Mouse (Mus musculus) urinary bladder, adult 2 months (tissue): ENCODE measurements around the gene Rad51ap1. TPM values are rescaled to one million over a fixed set of nuclear protein-coding genes. Genes with fewer than 3 reads are reported as not detected.

ENCODE experiments used
- DNase-seq: peaks from one replicate; pipeline ENCODE4 v3.0.0; 2022; ENCODE audit warnings: low spot score
- polyA plus RNA-seq: library from polyadenylated mRNA; depleted of rRNA; stranded (reverse); fragments of >200 nt; gene quantifications from 2 replicates; pipeline ENCODE4 v1.2.3, GENCODE M21; 2012; rRNA removed

Gene Rad51ap1
- 2.4 and 3.6 TPM in 2 replicates for polyA plus RNA-seq

DNA sequence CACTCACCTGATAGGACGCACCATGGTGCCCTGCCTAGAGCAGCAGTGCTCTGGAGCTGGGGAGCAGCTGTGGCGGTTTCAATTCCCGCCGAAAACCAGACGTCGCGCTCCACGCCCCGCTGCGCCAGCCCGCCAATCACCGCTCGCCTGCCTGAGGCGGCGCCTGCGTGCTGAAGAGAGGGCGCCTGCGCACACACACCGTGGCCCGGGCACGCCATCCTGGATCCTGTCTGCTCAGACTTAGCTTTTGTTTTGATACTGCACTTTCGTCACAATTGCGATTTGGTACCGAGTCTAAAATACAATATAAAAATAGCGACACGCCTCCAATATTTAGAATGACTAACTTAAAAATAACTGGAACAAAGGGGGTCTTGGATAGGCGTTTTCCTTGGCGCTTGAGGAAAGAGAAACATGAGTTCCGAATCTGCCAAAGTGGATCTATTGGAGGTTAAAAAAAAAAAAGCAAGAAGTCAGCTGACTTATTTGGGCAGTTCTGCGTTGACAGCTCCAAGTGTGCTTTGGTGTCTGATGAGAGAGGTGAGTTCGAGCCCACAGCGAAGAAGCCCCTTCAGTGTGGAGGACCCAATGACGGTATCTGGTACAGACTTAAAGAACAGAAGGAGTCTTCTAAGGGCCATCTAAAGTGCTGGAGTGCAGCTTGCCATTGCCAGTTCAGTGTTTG is at the start of gene Rad51ap1, which contains the start of gene D6Wsu163e:
Gene Rad51ap1 (minus strand): TSS at position 101 of the 685 bp plus-strand sequence.
Gene D6Wsu163e (plus strand): TSS at position 476 of the 685 bp plus-strand sequence.
- peak; percentile 83 for DNase-seq

DNA sequence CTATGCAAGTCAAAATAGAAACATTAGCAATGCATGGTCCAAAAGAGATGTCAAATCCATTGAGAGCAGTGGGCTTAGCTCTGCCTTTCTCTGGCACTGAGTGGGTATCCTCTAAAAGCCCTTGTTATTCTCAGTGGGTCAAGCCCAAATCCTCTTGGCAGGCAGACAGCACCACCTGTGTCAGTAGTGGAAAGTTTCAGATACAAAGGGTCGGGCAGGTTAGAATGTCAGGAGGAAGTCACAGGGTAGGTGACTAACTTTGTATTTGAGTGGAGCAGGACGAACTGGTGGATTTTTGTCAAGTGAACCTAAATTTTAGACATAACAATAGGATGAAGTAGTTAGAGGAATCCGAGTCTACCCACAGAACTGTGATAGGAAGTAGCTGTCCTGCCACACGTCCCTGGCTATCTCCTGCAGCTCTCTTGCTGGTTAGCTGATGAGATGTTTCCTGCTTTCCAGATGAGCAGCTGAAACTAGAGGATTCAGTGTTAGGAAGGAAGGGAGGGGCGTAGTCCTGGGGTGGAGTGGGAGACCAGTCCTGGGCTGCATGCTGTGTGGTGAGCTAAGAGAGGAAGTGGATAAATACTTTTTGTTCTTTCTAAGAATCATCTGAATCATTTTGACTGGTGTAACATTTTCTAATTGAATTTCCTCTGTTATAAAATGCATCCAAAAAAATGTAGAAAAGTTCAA is 42.3 kb upstream of the Rad51ap1 start:
- DNase-seq: no peak

DNA sequence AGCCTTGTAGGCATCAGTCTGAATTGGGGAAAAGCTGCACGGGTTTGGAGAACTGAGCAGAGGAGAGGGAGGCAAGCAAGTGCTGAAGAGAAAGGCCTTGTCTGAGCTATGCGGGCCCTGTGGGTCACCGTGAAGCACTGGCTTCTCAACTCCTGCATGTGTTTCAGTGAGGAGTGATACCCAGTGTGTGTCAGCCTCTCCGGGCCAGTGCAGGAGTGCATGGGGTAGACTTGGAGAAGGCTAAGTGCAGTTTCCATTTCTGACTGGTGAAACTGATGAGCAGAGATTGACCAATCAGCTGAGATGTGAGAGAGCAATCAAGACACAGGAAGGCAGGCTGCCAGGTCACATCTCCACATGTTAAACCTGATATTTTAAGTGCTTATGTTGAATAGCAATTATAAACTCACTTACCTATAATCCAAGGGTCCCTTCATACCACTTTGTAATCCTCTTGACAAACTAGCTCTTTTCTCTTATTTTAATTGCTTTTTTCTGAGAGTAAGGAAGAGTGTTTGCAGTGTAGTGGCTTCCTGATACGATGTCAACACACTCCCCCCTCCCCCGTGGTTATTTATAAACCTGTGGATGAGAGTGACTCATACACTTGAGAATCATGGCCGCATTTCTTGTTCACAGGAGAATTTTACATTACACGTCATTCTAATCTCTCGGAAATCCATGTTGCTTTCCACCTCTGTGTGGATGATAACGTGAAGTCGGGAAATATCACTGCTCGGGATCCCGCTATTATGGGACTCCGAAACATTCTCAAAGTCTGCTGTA is 27.0 kb upstream of the Rad51ap1 start:
- no peak for DNase-seq

DNA sequence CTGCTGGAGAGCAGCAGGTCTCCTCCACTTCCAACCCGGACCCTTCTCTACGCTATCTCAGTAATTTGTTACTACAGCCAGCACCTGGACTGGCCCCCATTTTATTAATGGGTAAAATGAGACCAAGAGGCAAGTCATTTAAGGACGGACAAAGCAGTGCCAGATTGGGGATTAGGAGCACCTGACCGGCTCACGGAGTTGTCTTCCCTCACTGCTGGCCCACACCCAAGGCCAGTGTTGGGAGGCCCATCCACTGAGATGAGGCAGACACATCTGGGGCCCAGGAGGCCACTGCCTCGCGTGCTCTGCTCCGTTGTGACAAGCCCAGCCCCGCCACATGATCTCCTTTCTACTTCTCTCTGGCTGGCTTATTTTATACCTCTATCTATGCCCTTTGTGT is 24.0 kb upstream of the Rad51ap1 start:
- no peak for DNase-seq

DNA sequence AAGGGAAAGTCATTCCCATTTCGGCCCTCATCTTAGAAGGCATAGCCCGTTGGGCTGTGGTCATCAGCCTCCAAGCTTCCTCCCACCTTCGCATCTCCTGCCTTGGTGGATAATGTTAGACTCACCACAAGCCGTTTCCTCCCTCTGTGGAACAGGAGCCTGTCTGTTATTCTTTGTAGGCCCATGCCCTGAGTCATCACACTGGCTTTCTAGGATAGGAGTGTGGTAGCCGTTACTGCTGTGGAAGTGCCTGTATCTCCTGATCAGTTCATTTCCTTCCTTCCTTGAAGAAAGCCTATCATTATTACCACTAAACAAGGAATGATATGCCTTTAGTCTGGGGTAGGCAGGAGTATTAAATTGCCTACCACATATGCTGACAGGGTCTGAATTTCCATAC is 23.3 kb upstream of the Rad51ap1 start:
- no peak for DNase-seq

DNA sequence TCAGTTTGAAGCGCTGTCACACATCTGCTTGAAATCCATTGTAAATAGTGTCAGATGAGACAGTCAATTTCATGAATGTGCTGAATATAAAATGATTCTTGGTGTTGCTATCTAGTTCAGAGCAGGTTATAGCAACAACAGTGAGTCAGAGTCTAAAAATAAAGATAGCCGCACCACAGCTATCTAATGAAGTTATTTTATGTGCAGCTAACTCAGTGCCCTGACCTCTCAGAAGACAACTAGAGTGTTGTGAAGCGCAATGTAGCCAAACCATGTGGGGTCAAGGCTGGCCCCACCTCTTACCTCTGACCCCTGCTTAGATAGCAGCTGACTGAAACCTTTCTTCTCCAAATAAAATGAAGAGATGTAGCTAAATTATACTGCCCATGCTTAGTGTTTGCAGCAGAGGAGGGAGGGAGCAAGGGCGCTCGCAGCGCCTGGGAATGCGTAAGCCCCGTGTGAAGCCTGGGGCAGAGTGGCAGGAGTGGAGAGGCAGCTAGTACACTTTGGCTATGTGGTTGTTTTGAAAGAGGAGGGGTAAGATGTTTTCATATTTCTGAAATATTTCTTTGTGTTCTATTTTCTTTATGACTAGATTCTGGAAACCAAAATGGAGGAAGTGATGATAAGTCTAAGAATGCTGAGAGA is 22.1 kb upstream of the Rad51ap1 start:
- no peak for DNase-seq

DNA sequence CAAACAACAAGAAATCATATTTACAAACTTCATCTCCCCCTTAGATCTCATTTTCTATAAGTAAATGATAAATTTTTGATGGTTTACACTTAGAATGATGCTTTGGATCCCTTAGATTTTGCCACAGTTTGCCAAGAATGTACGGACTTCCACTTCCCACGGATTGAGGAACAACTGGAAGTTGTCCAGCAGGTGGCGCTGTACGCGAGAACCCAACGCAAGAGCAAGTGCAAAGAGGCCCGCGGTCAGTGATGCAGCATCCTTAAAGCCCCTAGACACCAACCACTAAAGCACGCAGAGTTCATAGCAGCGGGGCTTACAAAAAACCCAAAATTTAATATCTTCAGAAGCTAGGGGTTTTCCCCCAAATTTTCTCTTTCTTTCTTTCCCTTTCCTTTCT is 16.3 kb upstream of the Rad51ap1 start:
- peak; percentile 51 for DNase-seq

DNA sequence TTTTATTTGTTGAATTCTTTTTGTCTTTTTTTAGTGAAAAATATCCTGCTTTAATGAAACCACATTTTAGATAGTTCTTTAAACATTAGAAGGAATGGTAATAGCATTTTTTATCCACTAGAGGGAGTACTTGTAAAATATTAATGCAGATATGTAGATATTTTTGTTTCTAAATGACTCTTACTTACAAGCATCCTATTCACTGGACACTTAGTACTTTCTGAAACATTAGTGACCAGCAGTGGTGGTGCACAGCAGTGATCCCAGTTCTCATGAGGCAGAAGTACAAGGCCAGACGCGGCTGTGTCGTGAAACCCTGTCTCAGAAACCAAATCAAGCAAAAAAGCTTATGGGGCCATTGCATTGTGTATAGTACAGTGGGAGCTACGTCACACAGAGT is 8.9 kb upstream of the Rad51ap1 start:
- DNase-seq: no peak

DNA sequence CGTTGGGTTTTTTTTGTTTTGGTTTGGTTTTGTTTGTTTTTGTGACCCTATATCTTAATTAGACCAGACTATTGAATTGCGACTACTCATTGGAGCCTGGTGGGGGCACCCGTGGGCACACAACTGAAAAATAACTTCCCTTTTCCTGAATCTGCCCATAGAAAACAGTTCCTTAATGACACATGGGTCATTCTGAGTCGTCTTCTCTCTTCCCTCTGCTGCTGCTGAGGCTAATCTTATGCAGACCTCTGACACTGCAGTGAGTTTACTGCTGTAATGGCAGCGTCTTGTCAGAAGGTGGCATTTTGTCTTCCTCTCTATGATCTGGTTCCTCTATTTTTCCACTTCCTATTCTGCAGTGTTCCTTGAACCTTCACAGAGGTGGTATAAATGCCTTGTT is 1.1 kb upstream of the Rad51ap1 start:
- DNase-seq: no peak

DNA sequence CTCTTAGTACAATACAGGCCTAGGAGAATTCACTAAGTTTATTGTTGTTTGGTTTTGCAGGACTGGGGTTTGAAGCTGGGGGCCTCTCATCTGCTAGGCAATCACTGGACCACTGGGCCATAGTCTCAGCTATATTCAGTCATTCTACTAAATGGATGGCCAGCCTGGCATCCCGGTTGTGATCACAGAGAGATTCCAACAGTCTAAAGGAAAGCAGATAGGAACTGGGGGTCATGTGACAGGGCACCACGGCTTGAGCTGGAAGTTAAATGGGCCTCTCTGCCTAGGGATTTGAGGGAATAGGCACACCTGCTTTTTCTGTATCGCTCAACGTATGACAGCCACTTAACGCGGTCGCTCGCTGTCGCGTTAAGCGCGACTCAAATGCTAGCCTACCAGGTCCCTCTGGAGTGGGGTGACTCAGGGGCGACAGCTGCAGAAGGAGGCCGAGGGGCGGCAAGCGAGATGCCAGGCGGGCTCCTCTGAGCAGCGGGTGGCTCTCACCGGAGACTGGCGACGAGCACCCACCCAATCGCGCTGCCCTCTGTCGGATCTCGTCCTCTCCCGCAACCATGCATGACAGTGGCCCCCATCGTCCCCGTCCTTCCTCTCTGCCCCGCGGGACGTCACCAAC is 417 bp downstream of the Rad51ap1 start:
- DNase-seq: no peak

DNA sequence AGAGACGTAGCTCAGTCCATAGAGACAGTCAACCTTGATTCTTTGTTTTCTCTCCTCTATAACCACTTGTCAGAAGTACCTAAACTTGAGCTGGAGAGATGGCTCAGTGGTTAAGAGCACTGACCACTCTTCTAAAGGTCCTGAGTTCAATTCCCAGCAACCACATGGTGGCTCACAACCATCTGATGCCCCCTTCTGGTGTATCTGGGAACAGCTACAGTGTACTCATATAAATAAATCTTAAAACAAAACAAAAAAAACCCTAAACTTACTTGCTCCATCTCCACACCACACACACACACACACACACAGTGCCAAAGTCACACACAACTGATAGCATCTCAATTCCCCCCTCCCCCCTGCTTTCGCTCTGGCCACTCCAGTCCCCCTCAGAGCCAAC is 1.3 kb downstream of the Rad51ap1 start:
- no peak for DNase-seq

DNA sequence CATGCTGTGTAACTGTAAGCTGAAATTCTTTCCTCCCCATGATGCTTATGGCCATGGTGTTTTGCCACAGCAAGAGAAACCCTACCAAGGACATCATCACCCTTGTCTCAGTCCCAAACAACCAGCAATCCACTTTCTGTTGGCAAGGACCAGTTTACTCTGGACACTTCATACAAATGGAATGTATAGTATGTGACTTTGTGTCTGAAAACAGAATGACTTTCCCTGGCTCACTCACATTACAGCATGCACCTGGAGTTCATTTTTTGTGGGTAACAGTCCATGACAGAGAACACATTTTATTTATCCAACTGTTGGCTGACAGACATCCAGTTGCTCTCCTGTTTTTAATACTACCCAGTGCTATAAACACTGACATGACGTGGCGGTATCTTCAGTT is 6.5 kb downstream of the Rad51ap1 start:
- DNase-seq: no peak

DNA sequence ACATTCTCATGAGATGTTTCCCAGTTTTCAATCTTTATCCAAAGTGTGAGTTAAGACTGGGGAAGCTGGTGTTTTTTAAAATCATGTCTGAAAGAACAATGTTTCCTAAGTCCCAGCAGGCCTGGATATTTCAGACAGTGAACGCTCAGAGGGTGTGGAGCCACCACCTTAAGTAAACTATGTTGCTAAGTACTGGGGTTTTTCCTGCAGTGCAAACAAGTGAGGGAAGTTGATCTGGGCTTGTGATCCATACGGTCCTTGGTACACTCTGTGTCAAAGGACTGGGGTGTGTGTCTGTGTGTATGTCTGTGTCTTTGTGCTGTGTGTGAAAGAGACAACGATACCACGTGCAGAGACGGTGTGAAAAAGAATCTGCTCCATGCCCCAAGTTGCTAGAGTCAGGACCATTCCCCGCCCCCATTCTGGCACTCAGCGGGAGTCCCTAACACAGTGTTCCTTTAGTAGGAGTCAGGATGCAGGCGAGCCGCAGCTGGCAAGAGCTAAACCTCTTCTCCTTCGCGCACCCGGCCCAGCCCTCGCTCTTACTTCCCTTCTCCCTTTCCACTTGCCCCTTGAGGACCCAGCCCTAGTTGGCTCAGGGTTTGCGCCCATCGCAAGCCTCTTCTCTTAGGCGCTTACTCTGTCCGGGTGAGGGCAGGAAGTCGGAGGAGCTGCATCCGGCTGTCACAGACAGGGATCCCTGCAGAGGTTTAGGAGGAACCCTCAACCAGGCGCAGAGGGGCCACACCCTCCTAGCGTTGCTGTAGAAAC is 18.1 kb downstream of the Rad51ap1 start, which contains the start of gene Dyrk4:
Gene Dyrk4 (minus strand): TSS at position 729 of the 771 bp plus-strand sequence.
- no peak for DNase-seq

DNA sequence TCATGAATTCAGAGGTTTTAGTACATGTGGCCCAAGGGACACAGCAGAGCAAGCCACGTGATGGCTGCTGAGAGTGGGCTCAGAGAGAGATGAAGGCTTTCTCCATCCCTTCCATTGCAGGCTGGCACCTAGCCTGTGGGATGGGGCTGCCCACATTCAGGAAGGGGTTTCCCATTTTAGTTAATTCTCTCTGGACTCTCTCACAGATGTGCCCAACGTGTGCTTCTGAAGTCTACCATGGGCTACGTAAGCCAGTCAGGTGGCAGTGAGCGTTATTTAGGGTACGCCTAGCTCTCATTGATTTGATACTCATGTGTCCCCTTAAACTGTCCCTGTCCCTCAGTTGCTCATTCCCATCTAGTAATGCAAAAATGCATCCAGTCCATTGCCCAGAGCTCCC is 24.5 kb downstream of the Rad51ap1 start:
- DNase-seq: no peak

DNA sequence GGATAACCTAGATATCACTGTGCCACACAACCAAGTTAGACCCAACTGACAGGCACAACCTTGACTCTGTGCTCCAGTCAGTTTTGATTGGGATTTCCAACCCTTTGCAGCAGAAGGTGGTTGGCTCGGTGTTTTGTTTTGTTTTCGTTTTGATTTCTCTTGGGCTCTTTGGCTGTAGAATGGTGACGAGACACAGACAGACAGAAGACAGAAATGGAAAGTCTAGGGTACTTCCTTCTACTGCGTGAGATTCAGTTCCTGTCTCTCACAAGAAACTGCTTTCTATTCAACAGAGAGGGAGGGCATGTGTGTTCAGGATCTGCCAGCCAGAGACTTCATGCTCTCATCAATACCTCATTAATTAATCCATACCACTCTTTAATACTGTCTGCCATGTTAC is 28.7 kb downstream of the Rad51ap1 start:
- no peak for DNase-seq

DNA sequence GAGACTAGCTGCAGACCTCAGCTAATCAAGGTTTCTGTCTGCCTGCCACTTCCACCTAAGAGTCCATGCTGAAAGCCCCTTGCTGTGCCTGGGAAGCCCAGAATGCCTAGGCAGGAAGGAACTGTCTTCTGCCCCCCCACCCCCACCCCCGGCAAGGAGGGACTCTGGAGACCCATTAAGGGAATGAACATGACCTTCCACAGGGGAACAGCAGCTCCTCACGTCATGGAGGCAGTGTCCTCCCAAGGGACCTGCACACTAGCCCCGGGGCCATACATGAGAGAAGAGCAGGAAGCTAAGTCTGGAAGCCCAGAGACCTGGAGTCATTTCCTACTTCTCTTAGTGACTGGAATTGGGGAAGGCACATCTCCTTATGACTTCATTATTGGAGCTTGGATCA is 31.5 kb downstream of the Rad51ap1 start:
- DNase-seq: no peak

DNA sequence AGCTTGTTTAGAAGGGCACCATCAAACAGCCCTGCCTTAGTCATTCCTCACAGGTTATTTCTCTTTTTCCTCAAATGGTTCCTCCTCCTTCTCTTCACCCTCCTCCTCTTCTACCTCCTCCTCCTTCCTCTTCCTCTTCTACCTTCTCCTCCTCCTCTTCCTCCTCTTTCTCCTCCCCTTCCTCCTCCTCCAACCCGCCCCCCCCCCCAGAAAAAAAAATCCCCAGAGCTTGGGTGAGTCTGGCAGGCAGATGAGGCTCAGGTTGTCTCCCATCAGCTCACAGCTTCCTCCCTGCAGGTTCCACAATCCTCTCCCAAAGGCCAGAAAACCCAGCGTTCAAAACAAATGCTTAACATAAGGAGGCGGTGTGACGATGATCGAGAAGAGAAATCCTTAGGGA is 32.0 kb downstream of the Rad51ap1 start:
- DNase-seq: no peak

DNA sequence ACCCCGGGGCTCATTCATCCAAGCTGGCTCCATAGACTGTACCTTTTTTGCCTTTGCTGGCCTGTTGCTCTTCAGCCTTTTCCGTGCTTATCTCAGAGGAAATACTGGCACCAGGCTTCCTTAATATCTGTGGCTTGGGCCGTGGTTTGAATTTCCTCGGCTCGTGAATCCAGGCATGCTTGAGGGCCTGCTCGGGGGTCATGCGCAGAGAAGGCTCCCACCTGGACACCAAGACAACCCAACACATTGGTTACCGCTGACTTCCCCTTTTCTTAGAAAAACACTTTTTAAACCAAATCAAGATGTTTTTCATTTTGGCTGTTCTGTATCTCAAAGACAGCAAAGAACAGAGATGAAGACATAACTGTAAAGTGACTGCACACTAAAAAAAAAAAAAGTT is 62.3 kb downstream of the Rad51ap1 start:
- no peak for DNase-seq
